Mouse (Mus musculus) layer of hippocampus, adult 9-10 months (tissue): ENCODE results near the gene Asb14.
"Not testable (repeated sequence)": the region's sequence is repeated elsewhere in the genome, so short reads cannot be mapped to it uniquely, and the experiment has no call there.

Experiments
- DNase-seq: peaks from one replicate; pipeline ENCODE4 v3.0.0; 2022; ENCODE audit warnings: low spot score

Gene Asb14

GRCm38 (mm10) chr14:26894392-26894791 lies at the start of gene Asb14:
Asb14 (plus strand) TSS chr14:26894557.
- no peak for DNase-seq

DNA sequence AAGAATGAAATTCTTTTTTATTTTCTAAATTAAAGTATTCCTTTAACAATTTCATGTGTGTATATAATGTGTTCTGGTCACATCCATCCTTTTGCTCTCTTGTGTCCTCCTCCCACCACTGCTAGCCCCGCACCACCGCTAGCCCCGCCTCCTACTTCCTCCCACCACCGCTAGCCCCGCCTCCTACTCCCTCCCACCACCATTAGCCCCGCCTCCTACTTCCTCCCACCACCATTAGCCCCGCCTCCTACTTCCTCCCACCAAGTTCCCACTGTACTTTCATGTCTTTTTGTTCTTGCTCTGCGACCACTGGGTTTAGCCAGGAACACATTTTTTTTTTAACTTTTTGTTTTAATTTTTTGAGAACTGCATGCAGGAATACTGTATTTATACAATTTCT lies 41.3 kb upstream of the Asb14 start:
- DNase-seq = no peak

- DNase-seq = no peak
Observed at GRCm38 (mm10) chr14:26854066-26854465, 40.3 kb upstream of the Asb14 start.

DNA sequence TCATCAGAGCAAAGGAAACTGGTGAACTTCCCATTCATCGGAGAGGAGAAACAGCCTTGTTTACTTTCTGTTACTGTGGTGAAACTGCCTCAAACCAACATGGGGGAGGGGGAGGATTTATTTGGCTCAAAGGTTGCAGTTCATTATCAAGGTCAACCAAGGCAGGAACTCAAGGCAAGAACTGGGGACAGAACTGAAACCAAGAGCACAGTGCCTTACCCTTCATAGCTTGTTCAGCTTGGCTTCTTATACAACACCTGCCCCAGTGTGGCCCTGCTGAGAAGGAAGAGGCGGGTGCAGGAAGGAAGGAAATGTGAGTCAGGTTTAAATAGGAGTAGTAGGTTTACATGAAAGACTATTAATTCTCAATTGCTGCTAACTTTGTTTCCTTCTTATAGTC lies 36.0 kb upstream of the Asb14 start:
- no peak for DNase-seq

- DNase-seq = no peak
Observed at GRCm38 (mm10) chr14:26859024-26859423, 35.3 kb upstream of the Asb14 start.

- DNase-seq = no peak
Observed at GRCm38 (mm10) chr14:26867356-26867755, 27.0 kb upstream of the Asb14 start.

DNA sequence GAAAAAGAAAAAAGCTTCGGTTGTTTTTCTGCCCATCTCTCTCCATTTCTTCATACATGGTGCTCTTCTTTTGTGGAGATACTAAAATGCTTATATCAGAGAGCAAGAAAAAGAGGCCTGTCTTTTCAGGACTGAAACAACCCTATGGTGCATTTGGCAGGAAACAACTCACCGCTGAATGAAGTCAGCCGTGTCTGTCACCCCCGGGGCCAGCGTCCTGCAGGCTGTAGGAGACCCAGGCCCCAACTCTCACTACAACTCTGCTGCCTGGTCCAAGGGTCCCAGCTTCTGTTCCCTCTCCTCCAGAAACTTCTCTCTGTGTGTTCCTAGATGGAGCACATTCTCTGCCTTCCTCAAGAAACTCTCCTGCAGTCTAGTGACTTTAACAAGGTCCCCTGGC lies 26.1 kb upstream of the Asb14 start:
- no peak for DNase-seq

- DNase-seq = no peak
Observed at GRCm38 (mm10) chr14:26878756-26879155, 15.6 kb upstream of the Asb14 start.

GRCm38 (mm10) chr14:26879976-26880375 lies 14.4 kb upstream of the Asb14 start:
- DNase-seq = no peak

DNA sequence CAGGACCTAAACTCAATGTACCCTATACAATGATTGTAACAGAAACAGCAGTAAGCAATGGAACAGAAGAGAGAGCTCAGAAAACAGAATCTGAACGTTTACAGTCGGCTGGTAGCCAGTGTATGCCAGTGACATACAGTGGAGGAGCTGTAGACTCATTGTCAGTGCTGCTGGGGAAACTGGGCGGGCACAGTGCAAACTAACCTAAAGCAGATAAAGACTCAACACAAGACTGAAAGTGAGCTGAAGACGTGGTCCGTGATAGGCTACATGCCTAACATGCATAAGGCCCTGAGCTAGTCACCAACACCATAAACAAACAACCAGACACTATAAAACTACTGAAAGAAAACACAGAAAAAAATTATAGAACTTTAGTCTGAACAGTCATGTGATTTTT lies 12.7 kb upstream of the Asb14 start:
- DNase-seq = no peak

- DNase-seq = no peak
Observed at GRCm38 (mm10) chr14:26887244-26887643, 7.1 kb upstream of the Asb14 start.

DNA sequence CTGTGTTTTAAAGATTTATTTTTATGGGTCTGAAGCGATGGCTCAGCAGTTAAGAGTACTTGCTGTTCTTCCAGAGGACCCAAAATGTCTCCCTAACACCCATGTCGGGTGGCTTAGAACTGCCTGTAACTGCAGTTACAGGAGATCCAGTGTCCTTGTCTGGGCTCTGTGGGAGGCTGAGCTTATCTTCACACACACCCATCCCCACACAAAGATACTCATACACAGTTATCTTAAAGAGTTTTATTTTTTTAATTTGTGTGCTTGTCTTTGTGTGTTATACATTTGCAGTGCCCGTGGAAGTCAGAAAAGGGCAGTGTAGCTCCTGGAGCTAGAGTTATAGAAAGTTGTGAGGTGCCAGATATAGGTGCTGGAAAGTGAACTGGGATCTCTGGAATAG lies 3.6 kb upstream of the Asb14 start:
- no peak for DNase-seq

DNA sequence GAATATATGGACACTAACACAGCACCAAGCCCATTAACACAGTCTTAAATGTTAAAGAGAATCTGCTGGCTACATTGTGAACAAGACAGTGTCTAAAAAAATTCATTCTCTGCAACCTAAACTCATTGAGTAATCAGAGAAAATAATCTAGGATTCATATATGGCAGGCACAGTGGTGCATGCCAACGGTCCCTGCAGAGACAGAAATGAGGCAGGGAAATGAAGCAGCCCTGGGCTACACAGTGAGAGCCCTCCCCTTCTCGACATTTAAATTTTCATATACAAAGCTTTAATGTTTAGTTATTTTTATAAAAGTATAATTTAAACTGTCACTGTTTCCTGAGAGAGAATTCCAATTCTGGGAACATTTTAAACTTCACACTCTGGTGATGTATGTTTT lies 5.1 kb downstream of the Asb14 start:
- no peak for DNase-seq

DNA sequence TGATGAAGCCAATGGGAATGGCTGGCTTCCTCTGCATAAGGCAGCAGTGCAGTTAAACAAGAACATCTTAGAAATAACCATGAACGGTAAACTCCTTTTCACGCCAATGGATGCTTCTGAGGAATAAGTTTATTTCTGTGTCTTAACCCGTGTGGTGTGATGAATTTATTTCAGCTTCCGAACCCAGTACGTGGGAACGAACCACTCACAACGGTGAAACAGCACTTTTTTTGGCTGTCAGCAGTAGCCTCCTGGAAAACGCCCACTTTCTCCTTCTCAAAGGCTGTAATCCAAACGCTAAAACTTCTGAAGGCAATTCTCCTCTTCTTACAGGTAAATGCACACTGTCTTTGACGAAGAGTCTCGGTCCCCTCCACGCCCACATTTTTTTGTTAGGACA lies 6.5 kb downstream of the Asb14 start:
- no peak for DNase-seq

DNA sequence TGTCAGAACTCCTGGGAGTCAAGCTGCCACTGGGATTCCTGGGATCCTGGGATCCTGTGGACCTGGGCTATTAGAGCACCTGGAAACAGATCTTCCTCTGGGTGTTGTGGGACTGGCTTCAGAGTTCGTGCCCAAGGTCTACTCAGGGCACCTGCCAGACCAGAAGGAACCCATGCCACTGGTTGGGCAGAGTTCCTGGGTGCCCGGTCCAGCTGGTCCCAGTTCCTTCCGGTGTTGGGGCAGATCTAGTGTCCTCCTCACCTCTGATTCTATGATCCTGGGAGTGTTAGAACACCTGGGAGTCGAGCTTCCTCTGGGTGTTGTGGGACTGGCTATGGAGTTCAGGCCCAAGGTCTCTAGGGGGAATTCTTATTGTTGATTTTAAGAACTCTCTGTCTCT lies 13.0 kb downstream of the Asb14 start:
- no peak for DNase-seq

DNA sequence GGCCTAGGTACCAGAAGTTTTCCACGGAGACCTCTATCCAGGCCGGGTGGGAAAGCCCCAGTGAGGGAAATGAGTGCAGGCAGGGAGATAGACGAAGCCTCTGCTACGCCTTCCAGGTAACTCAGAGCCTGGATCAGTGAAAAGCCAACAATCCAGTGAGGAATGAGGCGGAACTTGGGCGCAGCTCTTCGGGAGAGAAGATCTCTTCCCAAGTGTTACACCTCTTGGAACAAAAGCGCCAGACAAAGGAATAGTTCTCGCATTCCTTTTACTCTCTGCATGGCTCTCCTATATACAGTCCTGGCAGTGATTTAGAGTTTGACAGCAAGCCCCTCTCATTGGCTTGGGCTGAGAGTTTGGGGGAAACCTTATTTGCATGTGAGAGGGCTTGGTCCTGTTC lies 16.1 kb downstream of the Asb14 start:
- not testable (repeated sequence) for DNase-seq

DNA sequence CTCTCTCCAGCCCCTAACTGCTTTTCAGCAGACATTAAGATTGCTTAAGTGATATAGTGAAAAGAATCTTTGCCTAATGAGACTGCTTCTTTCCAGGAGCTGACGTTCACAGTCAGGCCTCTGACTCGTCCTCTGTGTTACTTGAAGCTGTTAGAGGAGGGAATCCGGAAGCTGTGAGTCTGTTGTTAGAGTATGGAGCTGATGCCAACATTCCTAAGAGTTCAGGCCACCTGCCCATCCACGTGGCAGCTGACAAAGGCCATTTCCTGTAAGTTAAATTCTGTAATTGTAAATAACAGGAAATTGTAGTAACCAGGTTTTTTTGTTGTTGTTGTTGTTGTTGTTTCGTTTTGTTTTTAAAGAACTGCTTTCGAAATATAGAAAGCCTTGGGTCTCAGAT lies 16.8 kb downstream of the Asb14 start:
- DNase-seq = no peak

- DNase-seq = no peak
Observed at GRCm38 (mm10) chr14:26911826-26912225, 17.5 kb downstream of the Asb14 start.

GRCm38 (mm10) chr14:26913681-26914268 lies 19.4 kb downstream of the Asb14 start:
- no peak for DNase-seq

DNA sequence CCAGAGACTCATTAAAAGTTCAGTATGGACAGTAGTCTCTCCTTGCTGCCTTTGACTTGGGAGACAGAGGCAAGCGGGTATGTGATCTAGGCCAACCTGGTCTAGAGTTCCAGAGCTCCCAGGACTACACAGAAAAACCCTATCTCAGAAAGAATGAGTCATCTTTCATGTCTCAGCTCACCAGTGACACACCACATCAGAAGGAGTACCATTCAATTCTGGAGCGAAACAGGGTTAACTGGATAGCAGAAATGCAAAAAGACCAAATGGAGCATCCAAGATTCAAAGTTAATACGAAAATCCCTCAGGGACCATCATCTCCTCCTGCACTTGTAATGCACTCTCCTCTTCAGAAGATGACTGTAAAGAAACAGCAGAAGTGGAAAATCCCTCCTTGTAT lies 25.0 kb downstream of the Asb14 start:
- DNase-seq = no peak

DNA sequence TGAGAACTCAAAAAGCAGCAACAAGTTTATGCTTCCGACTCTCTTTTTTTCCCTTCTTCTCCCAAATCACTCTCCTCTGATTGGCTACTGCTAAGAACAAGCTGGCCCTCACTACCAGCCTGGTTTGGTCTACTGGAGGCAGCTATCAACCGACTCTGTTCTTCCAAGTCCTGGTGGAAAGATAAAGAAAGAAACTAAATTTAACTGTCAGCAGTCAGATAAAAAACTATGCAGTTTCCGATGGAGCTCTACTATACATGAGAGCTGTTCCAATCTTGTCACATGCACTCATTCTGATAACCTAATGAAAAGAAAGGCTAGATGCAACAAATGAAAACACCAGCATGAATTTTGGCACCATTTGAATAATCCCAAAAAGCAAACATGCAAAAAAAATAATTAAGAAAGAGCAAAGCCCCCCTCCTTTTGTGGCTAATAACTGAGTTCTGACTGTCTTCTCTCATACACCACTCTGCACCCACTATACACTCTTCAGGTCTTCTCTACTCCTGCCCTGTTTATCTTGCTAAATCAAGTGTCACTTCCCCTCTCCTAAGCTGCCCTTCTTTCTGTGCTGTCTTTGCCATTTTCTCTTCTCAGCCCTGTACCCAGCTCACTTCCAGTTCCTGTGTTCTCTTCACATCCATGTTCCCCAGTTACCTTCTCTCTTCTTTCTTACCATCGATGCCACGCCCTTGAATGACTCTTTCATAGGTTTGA lies 29.5 kb downstream of the Asb14 start:
- no peak for DNase-seq

GRCm38 (mm10) chr14:26934891-26935290 lies 40.5 kb downstream of the Asb14 start:
- no peak for DNase-seq

GRCm38 (mm10) chr14:26935558-26935957 lies 41.2 kb downstream of the Asb14 start:
- no peak for DNase-seq

GRCm38 (mm10) chr14:26956139-26956538 lies 61.8 kb downstream of the Asb14 start:
- not testable (repeated sequence) for DNase-seq
